Mouse (Mus musculus): ENCODE data around the gene Nrl.

The Nrl gene

GRCm38 (mm10) chr14:55479629-55480028 is 45.2 kb downstream of the Nrl start:
- no peak for DNase-seq

GRCm38 (mm10) chr14:55478651-55479599 is 45.9 kb downstream of the Nrl start, which contains the start of gene Dhrs4:
Gene Dhrs4, plus strand, starts transcription at chr14:55478758.
- DNase-seq = peak; percentile 88

- peak; percentile 65 for DNase-seq
Measured at GRCm38 (mm10) chr14:55477829-55478228, 47.0 kb downstream of the Nrl start.

GRCm38 (mm10) chr14:55477421-55477820 is 47.4 kb downstream of the Nrl start:
- DNase-seq = peak; percentile 43

GRCm38 (mm10) chr14:55475654-55476053 is 49.1 kb downstream of the Nrl start:
- peak; percentile 74 for DNase-seq

- DNase-seq = no peak
Measured at GRCm38 (mm10) chr14:55470806-55471205, 54.0 kb downstream of the Nrl start.

GRCm38 (mm10) chr14:55469821-55470220 is 55.0 kb downstream of the Nrl start:
- DNase-seq = no peak

- no peak for DNase-seq
Measured at GRCm38 (mm10) chr14:55469041-55469440, 55.7 kb downstream of the Nrl start.
